Mouse (Mus musculus) granulocyte monocyte progenitor cell, adult 5-6 weeks (primary cell): ENCODE measurements at regions not wholly inside any gene's neighbourhood (a gene's known extent, or its start where the extent isn't known, plus 50 kb on each side); places are given as distances from the start of the nearest gene placed in this dataset.

ENCODE experiments used
- ATAC-seq: replicated peaks from 2 replicates; pipeline ENCODE4 v1.8.0; 2016; ENCODE audit warnings: mild to moderate bottlenecking, moderate TSS enrichment, inconsistent platforms; ENCODE audit not compliant: poor library complexity, severe bottlenecking

DNA sequence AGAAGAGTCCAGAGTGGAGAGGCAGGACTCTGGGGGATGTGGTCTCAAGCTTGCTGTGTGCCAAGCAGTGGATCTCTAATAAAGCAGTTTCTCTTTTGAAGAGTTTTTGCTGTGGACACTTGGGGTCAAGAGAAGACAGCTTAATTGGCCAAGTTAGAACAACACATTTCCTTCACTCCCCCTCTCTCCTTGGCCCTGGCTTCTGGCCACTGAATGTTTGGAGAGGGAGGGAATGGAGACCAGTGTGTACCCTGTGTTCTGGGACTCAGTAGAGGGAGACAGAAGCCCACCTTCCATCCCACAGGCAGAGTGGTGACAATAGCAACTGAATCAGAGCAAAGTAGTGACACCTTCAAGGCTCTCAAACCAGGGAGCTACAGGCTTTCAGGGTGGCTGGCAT, 77.3 kb upstream of the Kcnd3 start:
- ATAC-seq: no peak

DNA sequence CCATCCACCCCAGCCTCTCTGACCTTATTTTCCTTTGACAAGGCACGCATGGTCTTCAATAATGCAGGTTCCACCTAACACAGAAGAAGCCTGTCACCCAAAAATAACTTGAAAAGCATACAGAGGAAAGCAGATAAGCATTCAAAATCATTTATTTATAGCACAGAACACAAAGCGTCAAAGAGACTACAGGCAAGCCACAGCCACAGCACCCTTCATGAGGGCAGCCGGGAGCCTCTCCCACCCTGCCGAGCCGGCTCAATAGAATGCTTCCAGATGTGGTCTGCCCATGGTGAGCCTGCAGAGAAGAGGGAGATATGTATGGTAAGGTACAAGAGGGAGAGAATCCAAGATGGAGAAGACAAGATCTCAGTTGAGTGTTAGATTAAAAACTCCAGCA, 76.7 kb upstream of the Kcnd3 start:
- ATAC-seq: no peak

DNA sequence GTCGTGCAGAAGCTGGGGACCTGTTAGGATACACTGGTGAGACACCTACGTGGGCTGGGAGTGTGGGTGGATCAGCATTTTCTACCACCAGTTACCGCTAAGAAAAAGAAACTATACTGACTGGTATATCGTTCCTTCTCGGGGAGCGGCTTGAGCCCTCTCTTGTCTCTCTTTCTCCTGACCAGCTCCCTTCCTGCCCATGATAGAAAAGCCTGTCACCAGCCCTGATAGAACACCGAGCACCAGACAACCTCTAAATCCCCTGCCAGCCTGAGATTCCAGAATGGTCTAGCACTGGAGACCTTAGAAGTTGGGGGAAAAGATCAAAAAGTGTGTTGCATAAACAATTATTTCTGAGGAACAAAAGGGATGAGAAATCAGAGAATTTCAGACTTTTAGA, 76.3 kb upstream of the Kcnd3 start:
- no peak for ATAC-seq

DNA sequence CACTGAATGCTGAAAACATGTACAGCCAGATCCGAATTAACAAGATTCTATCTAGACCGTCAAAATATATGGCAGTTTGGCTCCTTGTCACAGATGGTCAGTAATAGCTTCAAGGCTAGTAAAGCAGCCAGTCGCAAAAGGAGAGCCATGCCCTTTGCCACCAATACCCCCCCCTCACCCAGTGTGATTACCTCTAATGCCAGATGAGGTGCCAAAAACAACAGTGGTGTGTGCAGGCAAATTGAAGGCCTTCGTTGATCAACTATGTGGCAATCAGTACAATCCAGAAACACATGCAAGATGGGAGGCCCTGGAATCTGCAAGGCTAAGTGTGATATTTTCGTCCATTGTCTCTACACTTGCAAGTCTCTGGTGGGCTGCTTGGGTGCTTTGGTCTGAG, 75.8 kb upstream of the Kcnd3 start:
- no peak for ATAC-seq

DNA sequence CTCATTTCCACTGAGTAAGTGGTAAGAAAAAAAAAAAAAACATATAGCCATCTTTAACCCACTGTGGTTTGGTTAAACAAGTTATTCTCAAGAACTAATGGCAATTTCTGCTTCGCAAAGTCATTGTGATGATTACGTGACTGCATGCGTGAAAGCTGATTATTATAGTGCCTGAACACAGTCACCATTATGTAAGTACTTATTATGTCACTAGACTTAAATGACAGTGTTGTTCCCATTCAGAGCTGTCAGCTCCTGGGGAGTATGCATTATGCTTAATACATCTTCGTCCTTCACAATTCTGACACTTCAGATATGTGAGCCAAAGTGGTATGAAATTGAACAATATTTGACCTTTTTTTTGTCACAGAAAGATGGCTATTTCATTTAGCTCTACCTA, 71.3 kb upstream of the Kcnd3 start:
- ATAC-seq: no peak

DNA sequence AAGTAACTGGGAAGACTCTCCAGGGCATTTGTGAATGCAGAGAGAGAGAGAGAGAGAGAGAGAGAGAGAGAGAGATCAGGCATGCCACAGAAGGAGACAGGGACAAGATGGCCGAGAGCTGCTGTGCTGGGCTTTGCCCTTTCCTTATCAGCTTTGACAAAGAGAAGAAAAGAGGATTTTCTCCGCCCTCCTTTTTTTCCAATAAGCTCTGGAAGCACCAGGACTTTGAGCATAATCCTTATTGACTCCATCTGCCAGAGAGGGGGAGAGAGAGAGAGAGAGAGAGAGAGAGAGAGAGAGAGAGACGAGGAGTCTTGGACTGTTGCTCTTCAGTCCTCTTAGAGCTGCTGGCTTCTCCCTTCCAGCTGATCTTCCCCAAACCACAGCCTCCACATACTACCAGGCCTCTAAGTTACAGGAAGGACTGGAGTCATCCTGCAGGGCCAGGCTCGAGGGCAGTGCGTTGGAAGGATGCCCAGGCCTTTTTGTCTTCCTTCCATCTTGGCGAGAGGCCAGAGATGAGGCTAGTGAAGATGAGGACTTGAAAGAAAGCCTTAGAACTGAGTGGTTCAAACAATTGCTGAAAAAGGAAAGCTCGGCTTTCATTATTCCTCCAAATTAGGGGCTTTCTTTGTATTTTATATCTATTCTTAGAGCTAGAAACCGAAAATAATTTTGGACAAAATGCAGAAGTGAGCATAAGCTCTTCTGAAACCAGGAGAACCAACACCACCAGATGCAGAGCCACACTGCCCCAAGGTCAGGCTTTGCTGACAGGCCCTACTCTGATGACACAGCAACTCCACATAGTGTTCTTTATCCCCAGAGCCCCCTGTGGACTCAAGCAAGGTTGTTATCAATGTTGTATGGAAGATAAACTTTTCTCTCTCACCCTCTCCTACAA, 59.3 kb upstream of the Kcnd3 start:
- ATAC-seq: peak; percentile 85
